Mouse (Mus musculus) left cerebral cortex, postnatal 10 days (tissue): ENCODE measurements at regions not wholly inside any gene's neighbourhood (a gene's known extent, or its start where the extent isn't known, plus 50 kb on each side); places are given as distances from the start of the nearest gene placed in this dataset.
"Not testable (repeated sequence)": the region's sequence is repeated elsewhere in the genome, so short reads cannot be mapped to it uniquely, and the experiment has no call there.

Source experiments
- DNase-seq, 2 experiments: peaks; one replicate each; pipeline ENCODE4 v3.0.0; 2021 to 2022; ENCODE audit warnings: low spot score in 2 of 2, mixed read lengths in 1 of 2; ENCODE audit errors: extremely low spot score in 1 of 2
- intact Hi-C: fragments of 180-260 bp; cut with DNase I; formaldehyde crosslinking; loops from one replicate; pipeline ENCODE4 v1.15.1; 2025

- intact Hi-C loops, DNase-seq: not testable (repeated sequence)
Observed at GRCm38 (mm10) chr6:19855476-19855875, 989.4 kb downstream of the Ankrd7 start.

GRCm38 (mm10) chr6:19864101-19864500 lies 998.0 kb downstream of the Ankrd7 start:
- intact Hi-C loops: no loop called here

GRCm38 (mm10) chr6:19869697-19870096 lies 1003.6 kb downstream of the Ankrd7 start:
- intact Hi-C loops: no loop called here
- no peak for DNase-seq

More at GRCm38 (mm10) chr6:19864101-19864500, 998.0 kb downstream of the Ankrd7 start:
- no peak for DNase-seq

- DNase-seq: no peak
- intact Hi-C loops: no loop called here
Observed at GRCm38 (mm10) chr6:19911181-19911580, 1045.1 kb downstream of the Ankrd7 start.

- DNase-seq, intact Hi-C loops: not testable (repeated sequence)
Observed at GRCm38 (mm10) chr6:19941784-19942183, 1075.7 kb downstream of the Ankrd7 start.

- intact Hi-C loops: no loop called here
- no peak for DNase-seq
Observed at GRCm38 (mm10) chr6:19944334-19944733, 1078.2 kb downstream of the Ankrd7 start.

GRCm38 (mm10) chr6:19945693-19946092 lies 1079.6 kb downstream of the Ankrd7 start:
- intact Hi-C loops: no loop called here
- no peak for DNase-seq

- intact Hi-C loops: no loop called here
- DNase-seq: no peak
Observed at GRCm38 (mm10) chr6:19975898-19976297, 1109.8 kb downstream of the Ankrd7 start.

GRCm38 (mm10) chr6:19991829-19992228 lies 1125.7 kb downstream of the Ankrd7 start:
- intact Hi-C loops: no loop called here
- no peak for DNase-seq

GRCm38 (mm10) chr6:20028466-20028865 lies 1162.3 kb downstream of the Ankrd7 start:
- intact Hi-C loops: no loop called here
- DNase-seq: no peak

GRCm38 (mm10) chr6:20037769-20038168 lies 1171.7 kb downstream of the Ankrd7 start:
- peak in 1 of 2 experiments; percentile 29 for DNase-seq
- intact Hi-C loops: no loop called here

- DNase-seq: no peak
- intact Hi-C loops: no loop called here
Observed at GRCm38 (mm10) chr6:20078666-20079065, 1136.6 kb upstream of the Kcnd2 start.

GRCm38 (mm10) chr6:20092057-20092917 lies 1123.0 kb upstream of the Kcnd2 start:
- intact Hi-C loops: no loop called here

GRCm38 (mm10) chr6:20133991-20134390 lies 1081.3 kb upstream of the Kcnd2 start:
- DNase-seq, intact Hi-C loops: not testable (repeated sequence)

More at GRCm38 (mm10) chr6:20092057-20092917, 1123.0 kb upstream of the Kcnd2 start:
- no peak for DNase-seq

- intact Hi-C loops: no loop called here
- no peak for DNase-seq
Observed at GRCm38 (mm10) chr6:20137546-20137945, 1077.8 kb upstream of the Kcnd2 start.
